Mouse (Mus musculus) forelimb bud, embryonic 11.5 days (tissue): ENCODE measurements around the gene Thap3.

Experiments used
- DNase-seq: peaks from one replicate; pipeline ENCODE4 v3.0.0-alpha.2; 2012; ENCODE audit warnings: low read depth, low spot score

The Thap3 gene

GRCm38 (mm10) chr4:152009076-152010051, 20.6 kb upstream of the Thap3 start:
- no peak for DNase-seq

- DNase-seq = peak; percentile 91
Measured at GRCm38 (mm10) chr4:152008622-152009075, 19.9 kb upstream of the Thap3 start, which contains the start of gene Klhl21. Gene Klhl21 (plus strand): TSS chr4:152008803.

- no peak for DNase-seq
Measured at GRCm38 (mm10) chr4:152008148-152008500, 19.3 kb upstream of the Thap3 start.

GRCm38 (mm10) chr4:152007481-152008147, 18.8 kb upstream of the Thap3 start:
- DNase-seq = no peak

GRCm38 (mm10) chr4:152006812-152007211, 18.0 kb upstream of the Thap3 start:
- no peak for DNase-seq

GRCm38 (mm10) chr4:152006137-152006536, 17.3 kb upstream of the Thap3 start:
- DNase-seq = no peak

- no peak for DNase-seq
Measured at GRCm38 (mm10) chr4:152002063-152002462, 13.3 kb upstream of the Thap3 start.

- no peak for DNase-seq
Measured at GRCm38 (mm10) chr4:152001335-152001734, 12.5 kb upstream of the Thap3 start.

- no peak for DNase-seq
Measured at GRCm38 (mm10) chr4:152000906-152001305, 12.1 kb upstream of the Thap3 start.

- DNase-seq = no peak
Measured at GRCm38 (mm10) chr4:151999481-151999880, 10.7 kb upstream of the Thap3 start.

- DNase-seq = no peak
Measured at GRCm38 (mm10) chr4:151997701-151998100, 8.9 kb upstream of the Thap3 start.

GRCm38 (mm10) chr4:151996951-151997222, 8.1 kb upstream of the Thap3 start:
- DNase-seq = no peak

- DNase-seq = peak; percentile 100
Measured at GRCm38 (mm10) chr4:151996173-151996950, 7.6 kb upstream of the Thap3 start, which contains the start of gene Phf13. Gene Phf13 (minus strand): TSS chr4:151996258.

- DNase-seq = no peak
Measured at GRCm38 (mm10) chr4:151995371-151996172, 6.8 kb upstream of the Thap3 start.

- no peak for DNase-seq
Measured at GRCm38 (mm10) chr4:151994228-151995171, 5.7 kb upstream of the Thap3 start.

- no peak for DNase-seq
Measured at GRCm38 (mm10) chr4:151993035-151993434, 4.2 kb upstream of the Thap3 start.

GRCm38 (mm10) chr4:151992091-151992490, 3.3 kb upstream of the Thap3 start:
- no peak for DNase-seq

GRCm38 (mm10) chr4:151989110-151989488, 302 bp upstream of the Thap3 start:
- DNase-seq = no peak

- DNase-seq = no peak
Measured at GRCm38 (mm10) chr4:151988014-151988341, 819 bp downstream of the Thap3 start.

- no peak for DNase-seq
Measured at GRCm38 (mm10) chr4:151986650-151987049, 2.1 kb downstream of the Thap3 start.
